Mouse (Mus musculus) lung, adult 2 months (tissue): ENCODE results near the gene Adgrl3.

Source experiments
- CTCF ChIP-seq: fragments of 200-500 bp; IDR thresholded peaks from 2 replicates; pipeline ENCODE4 v1.5.1; 2011; ENCODE audit warnings: mild to moderate bottlenecking, low read length, control low read depth; ENCODE audit not compliant: insufficient read depth
- POLR2A ChIP-seq: fragments of 200-500 bp; IDR thresholded peaks from 2 replicates; pipeline ENCODE4 v1.6.1; 2011; ENCODE audit warnings: low read depth, mild to moderate bottlenecking, control low read depth, low read length, borderline replicate concordance; ENCODE audit errors: extremely low read depth

DNA sequence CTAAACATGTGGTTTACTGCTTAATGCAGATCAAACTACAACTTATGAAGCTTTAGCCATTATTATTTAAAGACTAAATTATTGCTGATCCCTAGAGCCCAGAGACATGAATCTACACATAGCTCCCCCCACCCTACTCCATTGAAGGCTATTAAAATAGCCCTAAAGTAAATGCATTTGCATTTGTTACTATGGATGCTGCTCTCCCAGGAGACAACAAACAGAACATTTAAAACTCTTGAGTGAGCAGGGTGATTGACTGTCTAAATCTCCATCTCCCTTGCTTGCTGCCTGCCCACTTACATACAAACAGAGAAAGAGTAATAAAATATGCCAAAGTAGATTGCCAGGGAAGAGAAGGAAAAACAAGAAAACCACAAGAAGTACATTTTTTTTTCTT is 41.4 kb downstream of the Adgrl3 start:
- TF ChIP-seq CTCF (no peak), POLR2A (no peak)
